Mouse (Mus musculus): Measurements from ENCODE around the gene Hist1h4b. TPM values are rescaled to one million over a fixed set of nuclear protein-coding genes. Genes with fewer than 3 reads are reported as not detected.

The Hist1h4b gene
- polyA plus RNA-seq, 1 experiment from 2014 or later: 1.4 TPM

- H3K9ac ChIP-seq: no peak overlapping the region
- H3K27me3 ChIP-seq: no peaks in the 10 kb centered on the region
- no peaks in the 10 kb centered on the region for H3K4me1 ChIP-seq (replicated peaks)
- no peak overlapping the region for H3K4me3 ChIP-seq
- H3K9me3 ChIP-seq: no peaks in the 10 kb centered on the region
- 94% methylated on average over 9 of the region's 9 CpGs for WGBS
- H3K4me2 ChIP-seq: no peak overlapping the region
- ATAC-seq (ENCODE audit: low FRiP score): no peak
- H3K27ac ChIP-seq: no peak overlapping the region
- H3K36me3 ChIP-seq: no peaks in the 10 kb centered on the region
These were observed 27.7 kb upstream of the Hist1h4b start for GRCm38 (mm10) chr13:23729192-23729525.

- WGBS: 92% methylated on average over 5 of the region's 5 CpGs
- no peaks in the 10 kb centered on the region for H3K4me1 ChIP-seq (replicated peaks)
- no peak overlapping the region for H3K4me3 ChIP-seq
- H3K27ac ChIP-seq: no peak overlapping the region
- H3K9me3 ChIP-seq: no peaks in the 10 kb centered on the region
- ATAC-seq (ENCODE audit: low FRiP score): no peak
- H3K36me3 ChIP-seq: no peaks in the 10 kb centered on the region
- no peaks in the 10 kb centered on the region for H3K27me3 ChIP-seq
- no peak overlapping the region for H3K4me2 ChIP-seq
- H3K9ac ChIP-seq: no peak overlapping the region
These were observed 27.1 kb upstream of the Hist1h4b start for GRCm38 (mm10) chr13:23729706-23730105.

DNA sequence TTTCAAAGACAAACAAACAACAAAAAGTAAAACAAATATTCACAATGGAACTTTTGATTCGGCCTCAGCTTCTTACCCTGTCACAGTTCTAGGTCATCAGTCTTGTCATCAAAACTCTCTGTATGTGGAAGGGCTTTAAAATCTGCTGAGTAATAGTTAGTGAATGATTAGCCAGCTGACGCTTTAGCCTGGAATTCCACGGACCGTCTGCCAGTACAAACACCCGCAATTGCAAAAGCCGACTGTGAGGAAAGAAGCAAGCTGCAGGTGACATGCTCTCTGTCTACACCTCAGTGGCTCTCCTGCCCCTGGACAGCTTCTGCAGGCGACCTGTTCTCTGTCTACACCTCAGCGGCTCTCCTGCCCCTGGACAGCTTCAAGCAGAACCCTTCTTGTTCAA, 26.3 kb upstream of the Hist1h4b start:
- no peak overlapping the region for H3K9ac ChIP-seq
- no peaks in the 10 kb centered on the region for H3K36me3 ChIP-seq
- no peaks in the 10 kb centered on the region for H3K4me1 ChIP-seq (replicated peaks)
- H3K4me3 ChIP-seq: no peak overlapping the region
- no peaks in the 10 kb centered on the region for H3K9me3 ChIP-seq
- H3K4me2 ChIP-seq: no peak overlapping the region
- H3K27me3 ChIP-seq: no peaks in the 10 kb centered on the region
- no peak overlapping the region for H3K27ac ChIP-seq
- no peak for ATAC-seq (ENCODE audit: low FRiP score)
- WGBS: 43% methylated on average over 8 of the region's 8 CpGs

GRCm38 (mm10) chr13:23732156-23732804, 24.5 kb upstream of the Hist1h4b start:
- H3K4me3 ChIP-seq: no peak overlapping the region
- H3K27me3 ChIP-seq: no peaks in the 10 kb centered on the region
- ATAC-seq (ENCODE audit: low FRiP score): no peak

DNA sequence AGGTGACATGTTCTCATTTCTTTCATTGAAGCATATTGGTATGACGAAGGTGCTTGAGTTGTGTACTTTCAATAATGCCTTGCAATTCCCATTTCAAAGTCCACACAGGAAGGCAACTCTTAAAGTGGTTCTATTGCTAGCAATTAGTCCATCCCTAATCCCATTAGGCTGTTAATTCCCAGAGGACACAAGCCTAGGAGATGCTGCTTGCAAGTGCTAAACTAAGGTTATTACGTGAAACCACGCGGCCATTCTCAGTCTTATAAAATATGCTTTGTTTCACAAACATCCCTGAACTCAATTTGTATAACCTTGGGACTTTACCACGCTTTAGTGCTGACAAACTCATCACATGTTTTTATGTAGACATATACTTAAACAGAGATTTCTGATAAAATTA, 19.7 kb upstream of the Hist1h4b start:
- Histone ChIP-seq H3K36me3 (no peaks in the 10 kb centered on the region), H3K4me2 (no peak overlapping the region), H3K4me1 (replicated peaks) (peaks cover 23% of the 10 kb centered on the region), H3K9me3 (no peaks in the 10 kb centered on the region), H3K27ac (no peak overlapping the region), H3K27me3 (no peaks in the 10 kb centered on the region), H3K9ac (no peak overlapping the region), H3K4me3 (no peak overlapping the region)
- whole genome bisulfite sequencing: 92% methylated on average over 5 of the region's 5 CpGs
- no peak for ATAC-seq (ENCODE audit: low FRiP score)

More at GRCm38 (mm10) chr13:23732156-23732804, 24.5 kb upstream of the Hist1h4b start:
- Histone ChIP-seq H3K4me1 (replicated peaks) (no peaks in the 10 kb centered on the region), H3K4me2 (no peak overlapping the region), H3K9ac (no peak overlapping the region), H3K27ac (no peak overlapping the region), H3K36me3 (no peaks in the 10 kb centered on the region), H3K9me3 (no peaks in the 10 kb centered on the region)
- 28% methylated on average over 8 of the region's 8 CpGs for WGBS

GRCm38 (mm10) chr13:23738041-23738440, 18.8 kb upstream of the Hist1h4b start:
- Histone ChIP-seq H3K4me1 (replicated peaks) (peaks cover 23% of the 10 kb centered on the region), H3K27me3 (no peaks in the 10 kb centered on the region), H3K27ac (peak overlapping the region; percentile 89), H3K9ac (peak overlapping the region; percentile 76), H3K4me3 (peak overlapping the region; percentile 48), H3K9me3 (no peaks in the 10 kb centered on the region), H3K4me2 (peak overlapping the region; percentile 94), H3K36me3 (no peaks in the 10 kb centered on the region)
- 26% methylated on average over 4 of the region's 4 CpGs for WGBS
- ATAC-seq (ENCODE audit: low FRiP score): no peak

DNA sequence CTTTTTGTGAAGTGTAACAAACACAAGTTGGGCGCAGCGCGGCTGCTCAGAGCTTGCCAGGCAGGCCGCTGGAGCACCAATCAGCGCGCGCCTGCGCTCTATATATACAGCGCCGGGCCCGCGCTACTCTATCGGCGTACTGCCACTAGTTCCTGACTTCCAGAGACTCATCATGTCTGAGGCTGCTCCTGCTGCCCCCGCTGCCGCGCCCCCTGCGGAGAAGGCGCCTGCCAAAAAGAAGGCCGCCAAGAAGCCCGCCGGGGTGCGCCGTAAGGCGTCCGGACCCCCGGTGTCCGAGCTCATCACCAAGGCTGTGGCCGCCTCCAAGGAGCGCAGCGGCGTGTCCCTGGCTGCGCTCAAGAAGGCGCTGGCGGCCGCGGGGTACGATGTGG, 18.1 kb upstream of the Hist1h4b start, which contains the start of gene Hist1h1c:
Gene Hist1h1c (plus strand): TSS at position 132 of the 392 bp plus-strand sequence.
- peak within 1 kb of the TSS; percentile 94 for H3K4me2 ChIP-seq
- H3K4me3 ChIP-seq: peak within 1 kb of the TSS; percentile 48
- H3K4me1 ChIP-seq (replicated peaks): peaks cover 23% of the 10 kb centered on the region
- H3K9me3 ChIP-seq: no peaks in the 10 kb centered on the region
- H3K36me3 ChIP-seq: no peaks in the 10 kb centered on the region
- peak within 1 kb of the TSS; percentile 89 for H3K27ac ChIP-seq
- no peaks in the 10 kb centered on the region for H3K27me3 ChIP-seq
- WGBS: under 1% methylated on average over 38 of the region's 38 CpGs
- peak within 1 kb of the TSS; percentile 76 for H3K9ac ChIP-seq
- ATAC-seq (ENCODE audit: low FRiP score): peak; percentile 93

GRCm38 (mm10) chr13:23739069-23739921, 17.5 kb upstream of the Hist1h4b start:
- Histone ChIP-seq H3K4me2 (peak overlapping the region; percentile 94), H3K27me3 (no peaks in the 10 kb centered on the region), H3K4me3 (peak overlapping the region; percentile 48), H3K27ac (peak overlapping the region; percentile 89), H3K9ac (peak overlapping the region; percentile 76), H3K9me3 (no peaks in the 10 kb centered on the region), H3K4me1 (replicated peaks) (peaks cover 23% of the 10 kb centered on the region), H3K36me3 (no peaks in the 10 kb centered on the region)
- WGBS: under 1% methylated on average over 39 of the region's 39 CpGs
- ATAC-seq (ENCODE audit: low FRiP score): peak; percentile 90

GRCm38 (mm10) chr13:23739922-23740252, 16.9 kb upstream of the Hist1h4b start:
- H3K4me3 ChIP-seq: peak overlapping the region; percentile 48
- H3K36me3 ChIP-seq: no peaks in the 10 kb centered on the region
- H3K9me3 ChIP-seq: no peaks in the 10 kb centered on the region
- peak overlapping the region; percentile 76 for H3K9ac ChIP-seq
- H3K4me1 ChIP-seq (replicated peaks): peaks cover 23% of the 10 kb centered on the region
- peak overlapping the region; percentile 94 for H3K4me2 ChIP-seq
- H3K27ac ChIP-seq: peak overlapping the region; percentile 89
- no peak for ATAC-seq (ENCODE audit: low FRiP score)
- WGBS: under 1% methylated on average over 14 of the region's 14 CpGs
- no peaks in the 10 kb centered on the region for H3K27me3 ChIP-seq

DNA sequence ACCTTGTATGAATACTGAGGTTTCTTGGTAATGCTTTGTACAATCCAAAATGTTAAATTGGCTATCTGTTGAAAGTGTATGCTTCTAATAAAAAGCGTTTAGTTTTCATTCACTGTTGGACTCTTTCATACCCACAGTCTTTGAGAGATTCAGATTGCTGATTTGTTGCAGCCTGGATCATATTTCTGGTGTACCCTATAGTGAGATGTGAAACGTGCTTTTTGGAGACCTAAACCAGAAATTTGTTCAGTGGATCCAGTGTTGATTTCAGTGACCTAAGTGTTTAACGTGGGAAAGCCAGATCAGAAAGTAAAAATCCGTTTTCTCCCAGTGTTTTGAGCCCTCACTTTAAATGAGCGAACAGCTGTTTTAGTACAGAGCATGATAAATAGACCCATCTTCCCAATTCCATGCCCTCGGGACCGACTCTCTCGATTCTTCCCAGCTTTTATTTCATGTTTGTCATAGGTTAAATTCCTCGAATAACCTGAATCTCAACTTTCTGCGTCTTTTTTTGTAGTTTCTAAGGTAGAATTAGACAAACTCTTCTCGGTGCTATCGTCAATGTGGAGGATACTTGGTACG, 16.5 kb upstream of the Hist1h4b start:
- WGBS: 31% methylated on average over 13 of the region's 13 CpGs
- peak overlapping the region; percentile 89; the same call in 1 of the 2 replicates for H3K27ac ChIP-seq

GRCm38 (mm10) chr13:23740910-23741309, 15.9 kb upstream of the Hist1h4b start:
- H3K36me3 ChIP-seq: no peaks in the 10 kb centered on the region
- no peaks in the 10 kb centered on the region for H3K27me3 ChIP-seq
- H3K9ac ChIP-seq: no peak overlapping the region
- H3K9me3 ChIP-seq: no peaks in the 10 kb centered on the region
- ATAC-seq (ENCODE audit: low FRiP score): no peak
- peak overlapping the region; percentile 94; the same call in 1 of the 2 replicates for H3K4me2 ChIP-seq
- no peak overlapping the region for H3K27ac ChIP-seq
- H3K4me1 ChIP-seq (replicated peaks): peaks cover 23% of the 10 kb centered on the region
- no peak overlapping the region for H3K4me3 ChIP-seq
- WGBS: 72% methylated on average over 5 of the region's 5 CpGs

More for the DNA sequence above, 16.5 kb upstream of the Hist1h4b start:
- Histone ChIP-seq H3K27me3 (no peaks in the 10 kb centered on the region), H3K36me3 (no peaks in the 10 kb centered on the region), H3K4me1 (replicated peaks) (peaks cover 23% of the 10 kb centered on the region), H3K9me3 (no peaks in the 10 kb centered on the region), H3K4me2 (peak overlapping the region; percentile 94), H3K9ac (peak overlapping the region; percentile 76), H3K4me3 (peak overlapping the region; percentile 48)
- ATAC-seq (ENCODE audit: low FRiP score): no peak

DNA sequence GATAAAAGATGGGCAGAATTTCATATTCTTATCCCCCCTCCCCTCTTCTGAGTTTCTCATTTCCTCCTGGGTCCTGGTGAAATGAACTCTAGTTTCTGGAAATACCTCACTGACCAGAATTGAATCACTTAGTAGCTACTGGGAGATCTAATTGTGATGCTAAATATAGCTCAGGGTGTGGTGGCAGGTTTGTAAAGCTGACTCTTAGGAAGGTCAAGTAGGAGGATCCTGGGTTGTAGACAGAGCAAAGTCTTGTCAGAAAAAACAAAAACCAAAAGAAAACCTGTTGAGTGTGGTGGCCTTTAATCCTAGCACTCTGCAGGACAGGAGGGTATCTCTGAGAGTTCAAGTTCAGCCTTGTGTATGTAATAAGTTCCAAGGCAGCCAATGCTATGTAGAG, 14.8 kb upstream of the Hist1h4b start:
- no peak overlapping the region for H3K4me3 ChIP-seq
- ATAC-seq (ENCODE audit: low FRiP score): no peak
- no peak overlapping the region for H3K4me2 ChIP-seq
- no peak overlapping the region for H3K9ac ChIP-seq
- H3K9me3 ChIP-seq: no peaks in the 10 kb centered on the region
- no peak overlapping the region for H3K27ac ChIP-seq
- no peaks in the 10 kb centered on the region for H3K36me3 ChIP-seq
- no peaks in the 10 kb centered on the region for H3K27me3 ChIP-seq
- peaks cover 25% of the 10 kb centered on the region for H3K4me1 ChIP-seq (replicated peaks)

All from hindbrain, embryonic 13.5 days (tissue).